Mouse (Mus musculus) thymus, adult 2 months (tissue): ENCODE results near the gene Calm5.
"Not testable (repeated sequence)": the region's sequence is repeated elsewhere in the genome, so short reads cannot be mapped to it uniquely, and the experiment has no call there.

Experiments used
- CTCF ChIP-seq: fragments of 200-500 bp; IDR thresholded peaks from 2 replicates; pipeline ENCODE4 v1.5.1; 2012; ENCODE audit warnings: mild to moderate bottlenecking, control low read depth, low read length, moderate library complexity, borderline replicate concordance; ENCODE audit not compliant: control insufficient read depth, poor library complexity, insufficient read depth; ENCODE audit errors: extremely low read depth
- POLR2A ChIP-seq: fragments of 200-500 bp; IDR thresholded peaks from 2 replicates; pipeline ENCODE4 v1.6.1; 2012; ENCODE audit warnings: mild to moderate bottlenecking, low read length, control low read depth, moderate library complexity; ENCODE audit not compliant: control insufficient read depth, poor library complexity, insufficient read depth; ENCODE audit errors: extremely low read depth

DNA sequence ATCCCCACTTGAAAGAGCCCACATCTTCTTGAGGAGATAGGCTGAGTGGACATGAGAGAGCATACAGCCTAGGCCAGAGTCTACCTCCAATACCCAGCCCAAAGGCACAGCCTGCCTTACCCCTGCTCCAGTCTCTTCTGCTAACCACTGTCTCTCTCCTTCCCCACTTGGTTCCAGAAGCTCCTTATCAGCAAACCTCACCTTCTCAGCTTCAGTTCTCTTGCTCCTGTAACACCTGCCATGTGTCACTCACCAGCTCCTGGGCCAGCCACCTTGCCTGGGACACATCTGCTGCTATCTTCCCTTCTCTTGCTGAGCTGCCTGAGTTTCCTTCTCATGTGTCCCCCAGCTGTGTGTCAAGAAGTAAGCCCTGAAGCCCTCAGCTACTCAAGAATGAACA is 20.3 kb upstream of the Calm5 start:
- not testable (repeated sequence) for TF ChIP-seq CTCF, POLR2A
